Mouse (Mus musculus) embryonic facial prominence, embryonic 15.5 days (tissue): ENCODE measurements at regions not wholly inside any gene's neighbourhood (a gene's known extent, or its start where the extent isn't known, plus 50 kb on each side); places are given as distances from the start of the nearest gene placed in this dataset.

Source experiments
- ATAC-seq: fragments of 200-750 bp; cut with Nextera tagmentation; 2 replicates; pipeline ENCODE4 v1.8.0; 2017; ENCODE audit warnings: low read depth, moderate TSS enrichment; ENCODE audit not compliant: insufficient number of reproducible peaks, low FRiP score, low TSS enrichment
- H3K27ac ChIP-seq: fragments of 300-500 bp; sonication (generic); replicated peaks from 2 replicates; pipeline ENCODE4 v1.5.1; 2015; ENCODE audit warnings: mild to moderate bottlenecking, inconsistent platforms
- H3K27me3 ChIP-seq: fragments of 300-500 bp; sonication (generic); 2 replicates; pipeline ENCODE4 v1.6.1; 2015; ENCODE audit warnings: inconsistent platforms
- H3K36me3 ChIP-seq: fragments of 300-500 bp; sonication (generic); 2 replicates; pipeline ENCODE4 v1.6.1; 2015; ENCODE audit warnings: mild to moderate bottlenecking, inconsistent platforms
- H3K4me1 ChIP-seq: fragments of 300-500 bp; sonication (generic); 2 replicates; pipeline ENCODE4 v1.6.1; 2015; ENCODE audit warnings: inconsistent platforms
- H3K4me2 ChIP-seq: fragments of 300-500 bp; sonication (generic); replicated peaks from 2 replicates; pipeline ENCODE4 v1.6.1; 2015; ENCODE audit warnings: mild to moderate bottlenecking, inconsistent platforms
- H3K4me3 ChIP-seq: fragments of 300-500 bp; sonication (generic); replicated peaks from 2 replicates; pipeline ENCODE4 v1.5.1; 2015; ENCODE audit warnings: mild to moderate bottlenecking, inconsistent platforms
- H3K9ac ChIP-seq: fragments of 300-500 bp; sonication (generic); 2 replicates; pipeline ENCODE4 v1.6.1; 2015; ENCODE audit warnings: inconsistent platforms
- H3K9me3 ChIP-seq: fragments of 300-500 bp; sonication (generic); replicated peaks from 2 replicates; pipeline ENCODE4 v1.6.1; 2016; ENCODE audit warnings: inconsistent platforms
- WGBS: fragments of 180-500 bp; shearing (Covaris S2); methylation state at CpG from one replicate; pipeline ENCODE4 v1.1.7; 2015; 5-methylcytosine and 5-hydroxymethylcytosine counted together

DNA sequence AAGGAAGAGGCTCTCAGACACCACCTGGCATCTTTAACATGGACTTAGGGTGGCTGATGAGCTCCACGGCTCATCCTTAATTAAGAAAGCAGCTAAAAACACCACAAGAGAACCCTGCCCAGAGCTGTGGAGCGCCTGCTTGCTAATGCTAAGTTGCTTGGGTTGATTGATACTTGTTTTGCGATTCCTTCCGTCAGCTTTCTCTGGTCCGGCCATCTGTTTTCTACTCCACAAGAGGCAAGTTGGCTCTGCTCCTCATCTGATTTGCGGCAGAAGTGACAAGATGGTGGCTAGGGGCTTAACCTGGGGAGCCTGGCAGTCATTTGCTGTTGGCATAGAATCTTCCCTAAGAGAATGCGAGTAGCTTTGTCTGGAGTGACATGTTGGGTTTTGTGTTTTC, 891.6 kb upstream of the Fam160b2 start:
- H3K9ac ChIP-seq = no peak overlapping the region
- ATAC-seq = no peak
- H3K36me3 ChIP-seq = no peaks in the 10 kb centered on the region
- no peaks in the 10 kb centered on the region for H3K4me1 ChIP-seq
- no peaks in the 10 kb centered on the region for H3K27me3 ChIP-seq
- H3K4me3 ChIP-seq = no peak overlapping the region
- no peaks in the 10 kb centered on the region for H3K9me3 ChIP-seq
- no peak overlapping the region for H3K4me2 ChIP-seq
- no peak overlapping the region for H3K27ac ChIP-seq
- 79% methylated on average over 7 of the region's 7 CpGs for WGBS

DNA sequence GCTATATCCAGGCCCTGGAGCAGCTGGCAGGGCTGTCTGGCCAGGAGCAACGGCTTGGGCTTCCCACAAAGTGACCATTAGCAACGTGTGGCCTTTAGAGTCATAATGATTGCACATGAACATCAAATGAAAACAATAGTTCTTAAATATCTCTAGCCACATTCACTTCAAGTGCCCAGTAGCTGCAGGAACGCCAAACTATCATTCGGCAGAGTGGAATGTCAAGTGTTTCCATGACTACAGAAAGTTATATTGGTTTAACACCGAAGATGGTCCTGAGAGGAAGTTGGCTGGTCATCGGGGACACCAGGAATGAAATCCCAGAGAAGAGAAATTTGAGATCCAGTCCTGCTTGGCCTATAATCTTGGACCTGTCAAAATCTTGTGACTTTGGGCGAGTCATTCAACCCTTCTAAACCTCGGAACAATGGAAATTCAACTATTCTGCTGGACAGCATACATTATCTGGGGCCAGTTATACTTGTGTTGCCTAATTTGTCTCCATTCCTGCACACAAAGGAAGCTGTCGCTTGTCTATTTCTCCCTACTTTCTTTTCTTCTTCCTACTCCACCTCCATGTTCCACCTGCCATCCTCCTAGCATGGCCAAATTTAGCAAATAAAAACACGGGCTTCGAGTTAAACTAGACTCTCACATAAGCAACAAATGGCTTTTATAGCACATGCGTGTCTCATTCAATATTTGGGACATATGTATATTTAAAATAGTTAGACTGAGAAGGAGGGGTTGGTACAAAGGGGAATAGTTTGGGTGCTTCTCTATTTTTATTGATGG, 886.7 kb upstream of the Fam160b2 start:
- WGBS = 84% methylated on average over 12 of the region's 12 CpGs
- no peaks in the 10 kb centered on the region for H3K4me1 ChIP-seq
- H3K9ac ChIP-seq = no peak overlapping the region
- ATAC-seq = no peak
- H3K4me3 ChIP-seq = no peak overlapping the region
- H3K27ac ChIP-seq = no peak overlapping the region
- no peaks in the 10 kb centered on the region for H3K36me3 ChIP-seq
- H3K4me2 ChIP-seq = no peak overlapping the region
- H3K9me3 ChIP-seq = no peaks in the 10 kb centered on the region
- H3K27me3 ChIP-seq = no peaks in the 10 kb centered on the region

DNA sequence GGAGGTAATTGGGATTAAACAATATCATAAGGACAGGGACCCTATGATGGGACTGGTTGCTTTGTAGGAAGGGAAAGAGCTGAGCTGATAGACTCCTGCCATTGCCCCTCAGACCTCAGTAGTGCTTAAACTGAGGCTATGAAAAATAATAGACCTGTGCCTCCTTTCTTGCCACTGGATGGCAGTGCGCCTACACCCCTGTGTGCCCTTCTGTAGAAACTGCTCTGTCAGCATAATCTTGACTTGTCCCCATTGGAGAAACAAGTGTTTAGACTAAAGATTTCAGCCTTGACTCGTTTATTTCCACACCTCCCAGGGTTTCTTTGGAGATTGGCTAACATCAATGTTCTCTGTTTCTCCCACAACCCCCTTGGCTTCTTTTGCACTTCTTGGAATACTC, 876.0 kb upstream of the Fam160b2 start:
- Histone ChIP-seq H3K9ac (no peak overlapping the region), H3K4me3 (no peak overlapping the region), H3K9me3 (no peaks in the 10 kb centered on the region), H3K27ac (no peak overlapping the region), H3K27me3 (no peaks in the 10 kb centered on the region), H3K4me2 (no peak overlapping the region), H3K36me3 (no peaks in the 10 kb centered on the region), H3K4me1 (no peaks in the 10 kb centered on the region)
- 49% methylated on average over 2 of the region's 2 CpGs for WGBS
- no peak for ATAC-seq

DNA sequence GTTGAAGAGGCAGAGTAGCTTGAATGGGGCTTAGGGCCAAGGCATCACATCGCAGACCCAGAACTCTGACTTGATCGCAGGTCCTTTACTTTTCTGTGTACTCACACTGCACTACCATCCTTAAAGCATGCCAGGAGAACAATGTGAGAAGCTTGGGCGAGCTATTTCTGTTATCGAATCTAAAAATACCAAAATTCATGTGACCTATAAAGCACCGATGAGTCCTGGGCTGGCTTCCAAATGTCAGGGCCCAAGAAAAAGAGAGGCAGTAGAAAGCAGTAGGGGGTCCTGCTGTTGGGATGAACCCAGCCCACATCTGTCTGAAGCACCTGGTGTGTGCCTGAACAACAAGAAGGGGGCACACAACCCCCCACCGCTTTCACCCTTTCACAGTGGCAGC, 874.3 kb upstream of the Fam160b2 start:
- H3K36me3 ChIP-seq = no peaks in the 10 kb centered on the region
- H3K27me3 ChIP-seq = no peaks in the 10 kb centered on the region
- H3K4me3 ChIP-seq = no peak overlapping the region
- H3K9me3 ChIP-seq = no peaks in the 10 kb centered on the region
- ATAC-seq = no peak
- H3K4me1 ChIP-seq = no peaks in the 10 kb centered on the region
- no peak overlapping the region for H3K4me2 ChIP-seq
- WGBS = 80% methylated on average over 6 of the region's 6 CpGs
- H3K9ac ChIP-seq = no peak overlapping the region
- no peak overlapping the region for H3K27ac ChIP-seq

DNA sequence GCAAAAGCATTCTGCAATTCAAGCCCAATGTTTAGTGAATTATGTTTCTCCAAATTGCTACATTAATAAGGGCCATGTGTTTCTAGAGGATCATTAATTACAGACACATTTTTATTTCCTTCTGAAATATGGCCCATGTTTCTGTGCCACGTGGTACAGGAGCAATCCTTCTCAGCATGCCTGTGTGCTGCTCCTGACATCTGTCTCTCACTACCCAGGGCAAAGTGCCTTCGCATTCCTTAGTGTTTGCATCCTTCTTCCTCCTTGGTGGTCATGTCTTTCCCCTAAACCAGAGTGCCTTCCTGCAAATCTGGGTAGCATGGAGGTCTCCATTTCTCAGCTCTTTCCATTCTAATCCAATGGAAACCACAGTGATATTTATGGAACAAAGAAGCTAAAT, 832.7 kb upstream of the Fam160b2 start:
- ATAC-seq = peak; percentile 69
- H3K4me1 ChIP-seq = no peaks in the 10 kb centered on the region
- no peak overlapping the region for H3K9ac ChIP-seq
- no peak overlapping the region for H3K4me3 ChIP-seq
- H3K36me3 ChIP-seq = no peaks in the 10 kb centered on the region
- no peaks in the 10 kb centered on the region for H3K27me3 ChIP-seq
- no peak overlapping the region for H3K4me2 ChIP-seq
- H3K9me3 ChIP-seq = no peaks in the 10 kb centered on the region
- 33% methylated on average over 2 of the region's 2 CpGs for WGBS
- no peak overlapping the region for H3K27ac ChIP-seq
